Mouse (Mus musculus): ENCODE data around the gene Itgb1bp1.

The Itgb1bp1 gene

GRCm38 (mm10) chr12:21301932-21302331 is 15.8 kb upstream of the Itgb1bp1 start:
- DNase-seq (ENCODE audit: low read depth, low spot score) = no peak

GRCm38 (mm10) chr12:21301324-21301723 is 15.2 kb upstream of the Itgb1bp1 start:
- DNase-seq (ENCODE audit: low read depth, low spot score) = no peak

DNA sequence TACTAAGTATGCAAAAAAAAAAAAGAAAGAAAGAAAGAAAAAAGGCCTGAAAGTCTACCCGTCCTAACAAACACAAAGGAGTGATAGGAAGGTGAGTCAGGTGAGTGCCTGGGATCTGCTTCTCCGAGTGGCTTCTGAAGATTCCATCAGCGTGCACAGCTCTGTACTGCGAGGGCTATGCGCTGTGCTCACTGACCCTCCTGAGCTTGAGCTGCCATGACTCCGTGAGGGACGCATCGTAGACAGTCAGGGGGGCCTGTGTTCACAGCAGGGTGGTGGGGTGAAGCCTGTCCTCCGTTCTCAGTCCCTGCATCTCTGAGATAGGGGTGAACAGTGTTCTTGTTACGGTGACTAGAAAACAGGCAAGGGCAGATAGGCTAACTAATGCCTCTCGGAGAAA is 12.8 kb upstream of the Itgb1bp1 start:
- DNase-seq (ENCODE audit: low read depth, low spot score) = no peak

- DNase-seq (ENCODE audit: low read depth, low spot score) = no peak
These were observed 3.6 kb upstream of the Itgb1bp1 start for GRCm38 (mm10) chr12:21289651-21290050.

DNA sequence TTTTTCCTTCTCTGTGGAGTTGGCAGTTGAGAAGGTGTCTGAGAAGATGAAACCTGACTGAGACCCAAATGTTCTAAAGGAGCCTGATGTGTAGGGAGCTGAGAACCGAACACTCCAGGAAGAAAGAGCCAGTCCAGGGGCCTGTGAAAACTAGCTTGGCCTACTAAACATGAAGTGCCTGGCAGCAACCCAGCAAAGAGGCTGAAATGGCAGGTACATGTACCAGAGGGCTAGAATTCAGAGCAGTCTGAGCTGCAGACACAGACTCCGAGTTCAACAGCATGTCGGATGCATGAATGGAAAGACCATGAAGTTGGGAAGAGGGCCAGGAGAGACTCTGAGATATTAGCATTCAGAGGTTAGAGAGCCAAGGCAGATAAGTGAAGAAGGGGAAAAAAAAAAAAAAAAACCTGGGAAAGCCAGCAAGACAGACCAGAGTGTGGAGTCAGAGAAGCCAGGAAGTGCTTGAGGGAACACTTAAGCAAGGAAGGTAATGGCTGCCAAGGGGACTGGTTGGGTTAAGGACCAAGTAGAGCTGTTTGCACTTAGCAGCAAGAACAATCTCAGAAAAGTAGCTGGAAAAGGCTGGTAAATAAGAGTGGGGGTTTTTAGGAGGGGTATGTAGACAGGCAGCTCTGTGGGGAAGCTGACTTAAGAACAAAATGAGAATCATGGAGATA is 2.8 kb upstream of the Itgb1bp1 start:
- no peak for DNase-seq (ENCODE audit: low read depth, low spot score)

- DNase-seq (ENCODE audit: low read depth, low spot score) = peak; percentile 20
These were observed 897 bp upstream of the Itgb1bp1 start for GRCm38 (mm10) chr12:21286712-21287650.

GRCm38 (mm10) chr12:21285508-21286242 is 409 bp downstream of the Itgb1bp1 start:
- DNase-seq (ENCODE audit: low read depth, low spot score) = no peak

GRCm38 (mm10) chr12:21284761-21285441 is 1.2 kb downstream of the Itgb1bp1 start, which contains the start of gene Cpsf3:
Gene Cpsf3 (plus strand): TSS chr12:21285391.
- no peak for DNase-seq (ENCODE audit: low read depth, low spot score)

DNA sequence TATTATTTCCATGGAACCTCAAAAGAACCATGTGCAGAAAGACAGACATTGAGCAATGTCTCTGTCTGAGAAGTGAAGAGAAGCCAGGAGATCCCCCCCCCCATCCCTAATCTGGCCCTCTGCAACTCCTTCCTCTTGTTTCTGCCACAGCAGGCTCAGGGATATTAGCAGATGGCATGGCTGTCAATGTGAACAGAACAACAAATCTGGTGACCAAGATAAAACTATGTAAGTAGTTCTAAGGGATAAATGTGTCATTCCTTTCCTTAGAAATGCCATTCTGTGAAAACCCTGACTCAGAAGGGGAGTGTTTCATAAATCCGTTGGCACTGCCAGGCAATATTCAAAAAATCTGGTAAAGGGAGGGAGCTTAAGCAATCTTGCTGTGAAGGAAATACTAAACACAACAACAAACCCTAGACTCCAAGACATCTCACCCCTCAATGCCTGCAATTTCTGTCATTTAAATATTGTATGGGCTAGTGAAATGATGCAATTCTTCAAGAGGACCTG is 8.7 kb downstream of the Itgb1bp1 start:
- DNase-seq (ENCODE audit: low read depth, low spot score) = no peak

DNA sequence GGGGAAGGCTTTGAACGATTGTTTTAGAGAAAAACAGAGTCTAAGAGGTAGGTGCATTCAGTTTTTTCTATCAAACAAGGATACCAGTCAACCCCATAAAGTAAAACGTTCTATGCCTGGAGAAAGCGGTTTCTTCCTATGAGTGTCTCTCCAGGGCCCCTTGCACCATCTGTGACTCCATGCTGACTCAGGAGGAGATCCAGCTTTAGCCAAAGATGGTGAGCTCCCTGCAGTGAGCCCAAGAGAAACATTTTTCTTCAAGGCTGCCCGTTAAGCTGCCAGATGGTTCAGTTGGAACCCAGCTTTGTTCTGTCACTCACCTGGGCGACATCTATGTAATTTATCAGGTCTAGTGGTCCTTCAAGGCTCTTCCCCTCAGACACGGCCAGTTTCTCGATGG is 11.6 kb downstream of the Itgb1bp1 start:
- no peak for DNase-seq (ENCODE audit: low read depth, low spot score)

GRCm38 (mm10) chr12:21268083-21268616 is 17.9 kb downstream of the Itgb1bp1 start:
- DNase-seq (ENCODE audit: low read depth, low spot score) = no peak

DNA sequence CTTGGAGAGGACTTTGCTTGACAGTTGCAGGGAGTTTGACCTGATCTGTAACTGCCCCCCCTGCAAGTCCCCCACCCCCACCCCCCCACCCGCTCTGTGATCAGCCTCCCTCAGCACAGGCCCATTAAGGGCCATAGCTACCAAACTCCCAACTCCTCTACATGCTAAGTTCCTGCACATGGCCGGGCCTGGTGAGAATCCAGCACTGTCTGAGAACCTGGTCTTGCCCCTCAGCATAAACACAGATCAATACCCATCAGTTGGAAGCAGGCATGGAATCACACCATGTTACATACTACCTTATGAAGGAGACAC is 19.3 kb downstream of the Itgb1bp1 start:
- no peak for DNase-seq (ENCODE audit: low read depth, low spot score)

GRCm38 (mm10) chr12:21265946-21266783 is 19.9 kb downstream of the Itgb1bp1 start:
- DNase-seq (ENCODE audit: low read depth, low spot score) = no peak

GRCm38 (mm10) chr12:21265501-21265900 is 20.6 kb downstream of the Itgb1bp1 start:
- no peak for DNase-seq (ENCODE audit: low read depth, low spot score)

- DNase-seq (ENCODE audit: low read depth, low spot score) = no peak
These were observed 21.1 kb downstream of the Itgb1bp1 start for GRCm38 (mm10) chr12:21264970-21265369.

GRCm38 (mm10) chr12:21264241-21264640 is 21.8 kb downstream of the Itgb1bp1 start:
- DNase-seq (ENCODE audit: low read depth, low spot score) = no peak

GRCm38 (mm10) chr12:21263256-21263655 is 22.8 kb downstream of the Itgb1bp1 start:
- no peak for DNase-seq (ENCODE audit: low read depth, low spot score)

- DNase-seq (ENCODE audit: low read depth, low spot score) = no peak
These were observed 24.6 kb downstream of the Itgb1bp1 start for GRCm38 (mm10) chr12:21261521-21261920.

DNA sequence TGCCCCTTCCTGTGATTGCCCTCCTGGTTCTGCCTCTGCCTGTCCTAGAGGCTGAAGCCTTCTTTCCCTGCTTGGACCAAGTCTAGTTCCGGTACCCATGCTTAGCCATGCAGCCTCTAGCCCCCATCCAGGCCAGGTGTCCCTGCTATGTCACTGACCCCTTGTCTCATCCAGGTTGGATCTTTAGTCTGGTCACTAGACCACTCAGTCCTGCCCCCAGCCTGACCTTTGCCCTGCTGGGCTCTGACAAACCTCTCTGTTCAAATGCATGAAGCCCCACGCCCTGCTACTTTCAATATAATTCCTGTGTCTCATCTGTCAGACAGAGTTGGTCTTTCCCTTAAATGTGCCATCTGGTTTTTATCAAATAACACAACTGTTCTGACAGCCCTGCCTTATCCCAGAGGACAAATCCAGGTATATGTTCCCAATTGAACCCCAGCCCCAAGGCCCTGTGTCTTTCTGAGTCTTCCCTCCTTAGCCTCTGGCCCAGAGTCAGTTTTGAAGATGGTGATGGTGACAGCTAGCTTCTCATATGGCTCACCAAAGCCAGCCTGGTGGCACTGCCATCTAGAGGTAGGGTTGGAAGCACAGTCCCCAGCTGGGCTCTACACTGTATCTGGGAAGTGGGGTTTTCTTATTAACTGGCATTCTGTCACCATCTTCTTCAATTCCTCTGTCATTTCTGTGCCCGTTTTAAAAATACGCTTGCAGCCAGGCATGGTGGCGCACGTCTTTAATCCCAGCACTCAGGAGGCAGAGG is 25.4 kb downstream of the Itgb1bp1 start:
- no peak for DNase-seq (ENCODE audit: low read depth, low spot score)

Measured in c-Kit-negative CD71-positive TER-119-positive erythroid progenitor cells, embryonic 14.5 days (primary cell).